Comparison of ENCODE assay signal across 30 mouse cellular contexts in genomic region chr1:99370346-99370940, GRCm38 (mm10).
DNase-seq lines count a peak whose midpoint lies in the region; ATAC-seq and TF ChIP-seq lines count a peak whose summit lies in the region.
"Had no signal": no experiment of that assay in that cellular context is flagged by ENCODE, and none has a peak within 500 bp of the region (broad histone marks: within the 10 kb centered on the region; RNA-seq: fewer than 3 reads in every experiment).

No protein-coding gene starts in this region.

- intact Hi-C loops in gastrocnemius, postnatal 14 days (cut with DNase I; ENCODE audit: low total_unique reads): no loop called here

- H3K4me1 ChIP-seq in hindbrain, postnatal 0 days (ENCODE audit: insufficient read depth, low read length): no peaks in the 10 kb centered on the region
- no peaks in the 10 kb centered on the region for H3K4me1 ChIP-seq in hindbrain, embryonic 10.5 days (replicated peaks)
- H3K4me1 ChIP-seq: heart, embryonic 12.5 days; kidney, embryonic 15.5 days; limb, embryonic 10.5 days; limb, embryonic 15.5 days; liver, embryonic 13.5 days; neural tube, embryonic 15.5 days; stomach, embryonic 15.5 days had no signal

- no peak for TF ChIP-seq CTCF in hindbrain, postnatal 0 days (IDR thresholded peaks at IDR 0.05; ENCODE audit: low read depth)

- H3K36me3 ChIP-seq in hindbrain, postnatal 0 days (ENCODE audit: insufficient read depth, low read length): no peaks in the 10 kb centered on the region
- H3K36me3 ChIP-seq in hindbrain, embryonic 10.5 days: no peaks in the 10 kb centered on the region
- H3K36me3 ChIP-seq: heart, embryonic 12.5 days; kidney, embryonic 15.5 days; limb, embryonic 10.5 days; limb, embryonic 15.5 days; liver, embryonic 13.5 days; neural tube, embryonic 15.5 days; stomach, embryonic 15.5 days had no signal

- H3K9ac ChIP-seq in hindbrain, postnatal 0 days (replicated peaks; ENCODE audit: low read length): no peak overlapping the region
- H3K9ac ChIP-seq: heart, embryonic 12.5 days; hindbrain, embryonic 14.5 days; kidney, embryonic 15.5 days; limb, embryonic 15.5 days; liver, embryonic 13.5 days; neural tube, embryonic 15.5 days; stomach, embryonic 15.5 days had no signal

- peak; percentile 24 to 68 for DNase-seq in cerebellum, postnatal 14 days
- no peak for DNase-seq in cerebellum, postnatal 36 days
- DNase-seq in hindbrain, postnatal 0 days (ENCODE audit: low spot score): peak; percentile 18
- no peak for DNase-seq in hindbrain, embryonic 10.5 days (ENCODE audit: low spot score)
- peak; percentile 92 for DNase-seq in Muller cell, postnatal 12 days (ENCODE audit: inconsistent ontology term)
- peak; percentile 20 for DNase-seq in brain, adult 2 months (ENCODE audit: low read depth, low spot score)
- DNase-seq in urinary bladder, postnatal 10 days (ENCODE audit: low spot score): no peak
- DNase-seq in gastrocnemius, postnatal 14 days: no peak
- DNase-seq: adrenal gland, adult 2 months; B cell, adult 2 months; gastrocnemius, postnatal 25 days; heart, adult 18-20 months; heart, postnatal 4 days; kidney, adult 11 months; kidney, postnatal 25 days; liver, embryonic 13.5 days; lung, adult 18-20 months; midbrain, embryonic 14.5 days; right cerebral cortex, postnatal 25 days had no signal

- no peaks in the 10 kb centered on the region for H3K27me3 ChIP-seq in hindbrain, postnatal 0 days (ENCODE audit: insufficient read depth, low read length)
- H3K27me3 ChIP-seq in hindbrain, embryonic 10.5 days (ENCODE audit: insufficient read depth, poor library complexity, severe bottlenecking): no peaks in the 10 kb centered on the region
- H3K27me3 ChIP-seq: heart, embryonic 12.5 days; kidney, embryonic 15.5 days; limb, embryonic 15.5 days; liver, embryonic 13.5 days; neural tube, embryonic 15.5 days; stomach, embryonic 15.5 days had no signal

- no peak overlapping the region for H3K4me3 ChIP-seq in hindbrain, postnatal 0 days (ENCODE audit: low read length)
- H3K4me3 ChIP-seq in hindbrain, embryonic 10.5 days: no peak overlapping the region
- H3K4me3 ChIP-seq: heart, embryonic 12.5 days; kidney, embryonic 15.5 days; limb, embryonic 10.5 days; limb, embryonic 15.5 days; liver, embryonic 13.5 days; neural tube, embryonic 15.5 days; stomach, embryonic 15.5 days had no signal

- 74% methylated on average over 3 of the region's 3 CpGs for WGBS in hindbrain, postnatal 0 days
- 97% methylated on average over 3 of the region's 3 CpGs for WGBS in hindbrain, embryonic 10.5 days

- no peak for ATAC-seq in hindbrain, postnatal 0 days
- ATAC-seq: activated CD4-positive, CD25-positive, alpha-beta regulatory T cell, adult 4 months; inflammation-experienced regulatory T-cells, adult 6 months; lung, postnatal 0 days had no signal

- H3K27ac ChIP-seq in hindbrain, postnatal 0 days: no peak overlapping the region
- no peak overlapping the region for H3K27ac ChIP-seq in hindbrain, embryonic 10.5 days
- H3K27ac ChIP-seq: hindbrain, embryonic 14.5 days; kidney, embryonic 15.5 days; limb, embryonic 10.5 days; limb, embryonic 15.5 days; liver, embryonic 13.5 days; macrophage; neural tube, embryonic 15.5 days; stomach, embryonic 15.5 days had no signal

- no peak overlapping the region for H3K4me2 ChIP-seq in hindbrain, postnatal 0 days (ENCODE audit: low read depth, low read length)
- H3K4me2 ChIP-seq: heart, embryonic 12.5 days; hindbrain, embryonic 14.5 days; kidney, embryonic 15.5 days; limb, embryonic 15.5 days; liver, embryonic 13.5 days; neural tube, embryonic 15.5 days; stomach, embryonic 15.5 days had no signal

- H3K9me3 ChIP-seq in hindbrain, postnatal 0 days (ENCODE audit: low read length): no peaks in the 10 kb centered on the region
- no peaks in the 10 kb centered on the region for H3K9me3 ChIP-seq in hindbrain, embryonic 10.5 days
- H3K9me3 ChIP-seq: heart, embryonic 12.5 days; kidney, embryonic 15.5 days; limb, embryonic 10.5 days; limb, embryonic 15.5 days; liver, embryonic 13.5 days; neural tube, embryonic 15.5 days; stomach, embryonic 15.5 days had no signal

Comparison
In these comparisons a context has a peak if more than half of its experiments do, and no peak if none do; other contexts are left out.
1. DNase-seq: peak in cerebellum, postnatal 14 days (2 of 2), hindbrain, postnatal 0 days (single experiment), Muller cell, postnatal 12 days (single experiment) and brain, adult 2 months (single experiment); none in cerebellum, postnatal 36 days (0 of 2), hindbrain, embryonic 10.5 days (single experiment), urinary bladder, postnatal 10 days (single experiment) and gastrocnemius, postnatal 14 days (single experiment).